Mouse (Mus musculus) intestine, embryonic 16.5 days (tissue): ENCODE measurements at regions not wholly inside any gene's neighbourhood (a gene's known extent, or its start where the extent isn't known, plus 50 kb on each side); places are given as distances from the start of the nearest gene placed in this dataset.

Experiments
- ATAC-seq: fragments of 200-750 bp; cut with Nextera tagmentation; 2 replicates; pipeline ENCODE4 v1.8.0; 2017; ENCODE audit warnings: moderate TSS enrichment, moderate library complexity
- H3K27ac ChIP-seq: fragments of 300-500 bp; sonication (generic); 2 replicates; pipeline ENCODE4 v1.5.1; 2014; ENCODE audit warnings: mild to moderate bottlenecking, low read length
- H3K27me3 ChIP-seq: fragments of 300-500 bp; sonication (generic); replicated peaks from 2 replicates; pipeline ENCODE4 v1.6.1; 2014; ENCODE audit warnings: low read length, control low read depth, mixed read lengths; ENCODE audit not compliant: control insufficient read depth, insufficient read depth
- H3K36me3 ChIP-seq: fragments of 300-500 bp; sonication (generic); 2 replicates; pipeline ENCODE4 v1.6.1; 2014; ENCODE audit warnings: low read length, control low read depth; ENCODE audit not compliant: control insufficient read depth, insufficient read depth
- H3K4me1 ChIP-seq: fragments of 300-500 bp; sonication (generic); 2 replicates; pipeline ENCODE4 v1.6.1; 2014; ENCODE audit warnings: low read length, control low read depth, mixed read lengths; ENCODE audit not compliant: control insufficient read depth, insufficient read depth
- H3K4me2 ChIP-seq: fragments of 300-500 bp; sonication (generic); 2 replicates; pipeline ENCODE4 v1.6.1; 2014; ENCODE audit warnings: low read depth, low read length, control low read depth
- H3K4me3 ChIP-seq: fragments of 300-500 bp; sonication (generic); 2 replicates; pipeline ENCODE4 v1.5.1; 2014; ENCODE audit warnings: mild to moderate bottlenecking, low read length
- H3K9ac ChIP-seq: fragments of 300-500 bp; sonication (generic); 2 replicates; pipeline ENCODE4 v1.6.1; 2014; ENCODE audit warnings: low read depth, low read length
- H3K9me3 ChIP-seq: fragments of 300-500 bp; sonication (generic); 2 replicates; pipeline ENCODE4 v1.6.1; 2016; ENCODE audit warnings: low read length, control low read depth; ENCODE audit not compliant: control insufficient read depth
- WGBS: fragments of 180-500 bp; shearing (Covaris S2); extraction: QIAGEN DNeasy Blood & Tissue Kit; methylation state at CpG from one replicate; pipeline ENCODE4 v1.1.7; 2014; 5-methylcytosine and 5-hydroxymethylcytosine counted together

DNA sequence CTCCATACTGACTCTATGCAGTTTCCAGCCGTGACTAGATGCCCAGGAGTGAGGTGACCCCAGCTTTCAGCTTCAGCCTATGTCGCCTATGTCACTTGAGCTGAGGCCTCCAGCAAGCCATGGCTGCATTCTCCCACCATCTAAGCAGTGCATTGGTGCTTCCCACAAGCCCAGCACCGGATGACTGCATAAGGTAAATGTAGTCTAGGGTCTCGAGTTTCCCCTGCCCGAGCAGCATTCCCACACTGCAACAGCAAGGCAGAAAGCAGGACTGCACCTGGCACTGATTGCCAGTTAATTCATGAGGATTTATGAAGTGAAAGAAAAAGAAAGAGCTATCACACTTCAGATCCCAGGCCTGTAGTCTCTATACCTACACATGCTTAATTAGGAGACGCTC is 119.5 kb downstream of the Nhlrc3 start:
- H3K27ac ChIP-seq: no peak overlapping the region
- no peaks in the 10 kb centered on the region for H3K36me3 ChIP-seq
- H3K4me1 ChIP-seq: no peaks in the 10 kb centered on the region
- no peak overlapping the region for H3K4me2 ChIP-seq
- H3K9me3 ChIP-seq: no peaks in the 10 kb centered on the region
- H3K4me3 ChIP-seq: no peak overlapping the region
- H3K27me3 ChIP-seq: no peaks in the 10 kb centered on the region
- 80% methylated on average over 6 of the region's 6 CpGs for WGBS
- ATAC-seq: no peak
- H3K9ac ChIP-seq: no peak overlapping the region

DNA sequence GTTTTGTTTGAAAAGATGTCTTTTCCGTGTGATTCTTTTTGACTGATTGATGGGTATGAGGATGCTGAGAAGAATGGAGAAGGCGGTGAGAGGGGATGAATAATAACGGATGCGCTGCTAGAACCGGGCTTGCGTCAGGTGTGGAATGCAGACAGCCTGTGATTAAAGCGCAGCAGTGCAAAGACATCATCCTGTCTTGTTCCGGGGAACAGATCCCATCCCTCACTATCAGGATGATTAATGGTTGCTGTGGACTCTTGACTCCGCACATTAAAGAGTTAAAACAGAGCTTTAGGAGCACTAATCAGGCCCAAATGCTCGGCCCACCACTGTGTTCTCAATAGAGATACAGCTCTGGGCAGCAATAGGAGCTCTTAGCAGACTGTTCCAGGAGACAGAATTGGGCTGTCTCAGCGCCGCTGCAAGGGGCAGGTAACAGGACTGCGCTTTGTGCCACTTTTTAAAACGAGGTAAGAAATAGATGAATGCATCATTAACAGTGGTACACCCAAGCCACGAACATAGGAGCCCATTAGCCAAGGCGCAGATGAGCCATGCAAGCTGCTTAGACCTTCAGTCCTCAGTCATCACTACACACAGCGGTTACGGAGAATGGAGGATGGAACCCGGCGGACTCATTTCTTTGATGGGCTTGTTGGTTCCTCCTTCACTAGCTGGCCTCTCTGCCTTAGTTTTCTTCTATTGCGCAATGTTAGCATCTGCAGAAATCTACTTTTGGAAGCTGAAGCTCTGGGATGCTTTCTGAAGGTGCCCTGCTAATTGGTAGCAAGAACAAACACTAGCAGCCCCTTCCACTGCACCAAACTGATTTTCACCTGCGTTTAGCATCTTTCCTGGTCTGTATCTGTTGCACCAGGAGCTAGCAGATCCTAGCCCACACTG is 121.6 kb downstream of the Nhlrc3 start:
- no peaks in the 10 kb centered on the region for H3K9me3 ChIP-seq
- H3K4me3 ChIP-seq: no peak overlapping the region
- ATAC-seq: no peak
- H3K27ac ChIP-seq: no peak overlapping the region
- H3K36me3 ChIP-seq: no peaks in the 10 kb centered on the region
- H3K4me2 ChIP-seq: no peak overlapping the region
- H3K9ac ChIP-seq: no peak overlapping the region
- H3K4me1 ChIP-seq: no peaks in the 10 kb centered on the region
- 65% methylated on average over 22 of the region's 22 CpGs for WGBS
- no peaks in the 10 kb centered on the region for H3K27me3 ChIP-seq

DNA sequence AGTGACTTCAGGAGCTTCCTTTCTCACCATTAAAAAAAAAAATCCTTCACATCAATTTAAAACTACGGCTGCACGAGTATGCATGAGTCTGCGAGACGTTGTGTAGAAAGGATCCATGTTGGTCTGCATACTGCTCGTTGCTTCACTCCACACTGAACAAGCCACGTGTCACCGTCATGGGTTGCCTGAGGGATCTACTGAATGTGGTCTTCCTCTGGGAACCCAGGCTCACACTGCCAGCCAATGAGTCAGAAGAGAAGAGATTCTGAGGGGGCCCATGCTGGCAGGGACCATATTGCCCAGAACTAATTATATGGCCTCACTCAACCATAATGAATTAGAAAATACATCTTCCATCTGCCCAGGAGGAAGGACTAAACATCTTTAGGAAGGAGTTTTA is 124.6 kb downstream of the Nhlrc3 start:
- no peaks in the 10 kb centered on the region for H3K9me3 ChIP-seq
- H3K9ac ChIP-seq: no peak overlapping the region
- no peak overlapping the region for H3K4me2 ChIP-seq
- H3K27ac ChIP-seq: no peak overlapping the region
- no peaks in the 10 kb centered on the region for H3K27me3 ChIP-seq
- no peaks in the 10 kb centered on the region for H3K36me3 ChIP-seq
- no peaks in the 10 kb centered on the region for H3K4me1 ChIP-seq
- ATAC-seq: no peak
- 89% methylated on average over 7 of the region's 7 CpGs for WGBS
- no peak overlapping the region for H3K4me3 ChIP-seq

- ATAC-seq: no peak
- peak overlapping the region; percentile 48; the same call in 1 of the 2 replicates for H3K9ac ChIP-seq
- no peaks in the 10 kb centered on the region for H3K27me3 ChIP-seq
- peak overlapping the region; percentile 19 for H3K4me2 ChIP-seq
- 32% methylated on average over 11 of the region's 11 CpGs for WGBS
- no peak overlapping the region for H3K27ac ChIP-seq
- no peaks in the 10 kb centered on the region for H3K4me1 ChIP-seq
- no peaks in the 10 kb centered on the region for H3K36me3 ChIP-seq
- no peak overlapping the region; the same call in 1 of the 2 replicates for H3K4me3 ChIP-seq
- H3K9me3 ChIP-seq: no peaks in the 10 kb centered on the region
These were observed 129.1 kb downstream of the Nhlrc3 start for GRCm38 (mm10) chr3:53334051-53334450.

- ATAC-seq: no peak
- Histone ChIP-seq H3K4me3 (no peak overlapping the region), H3K9me3 (no peaks in the 10 kb centered on the region), H3K9ac (no peak overlapping the region), H3K4me1 (no peaks in the 10 kb centered on the region), H3K27ac (no peak overlapping the region), H3K36me3 (no peaks in the 10 kb centered on the region), H3K4me2 (no peak overlapping the region), H3K27me3 (no peaks in the 10 kb centered on the region)
- 48% methylated on average over 3 of the region's 3 CpGs for WGBS
These were observed 133.6 kb downstream of the Nhlrc3 start for GRCm38 (mm10) chr3:53329528-53329927.

- Histone ChIP-seq H3K27me3 (no peaks in the 10 kb centered on the region), H3K4me2 (no peak overlapping the region), H3K27ac (no peak overlapping the region), H3K4me3 (no peak overlapping the region), H3K9ac (no peak overlapping the region), H3K9me3 (no peaks in the 10 kb centered on the region), H3K4me1 (no peaks in the 10 kb centered on the region), H3K36me3 (no peaks in the 10 kb centered on the region)
- ATAC-seq: no peak
- 71% methylated on average over 5 of the region's 5 CpGs for WGBS
These were observed 135.7 kb downstream of the Nhlrc3 start for GRCm38 (mm10) chr3:53327424-53327823.

DNA sequence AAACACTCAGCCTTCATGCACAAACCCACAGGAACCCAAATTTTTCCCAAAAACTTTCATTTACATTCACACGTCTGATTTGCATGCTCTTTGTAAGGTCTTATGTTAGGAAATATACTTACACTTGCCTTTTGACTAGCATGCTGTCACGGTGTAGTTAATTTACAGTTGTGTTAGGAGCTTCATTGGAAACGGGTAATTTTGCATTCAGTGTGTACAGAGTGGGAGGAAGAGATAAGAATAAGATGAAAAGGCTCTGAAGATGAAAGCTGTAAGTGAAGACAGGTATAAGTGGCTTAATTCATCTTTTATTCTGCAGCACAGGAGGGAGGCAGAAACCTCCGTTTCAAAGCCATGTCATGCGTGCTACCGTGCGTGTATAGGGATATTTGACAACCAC is 136.2 kb downstream of the Nhlrc3 start:
- Histone ChIP-seq H3K4me1 (no peaks in the 10 kb centered on the region), H3K27ac (no peak overlapping the region), H3K27me3 (no peaks in the 10 kb centered on the region), H3K4me3 (no peak overlapping the region), H3K4me2 (no peak overlapping the region), H3K9me3 (no peaks in the 10 kb centered on the region), H3K36me3 (no peaks in the 10 kb centered on the region), H3K9ac (no peak overlapping the region)
- WGBS: 72% methylated on average over 7 of the region's 7 CpGs
- ATAC-seq: no peak

DNA sequence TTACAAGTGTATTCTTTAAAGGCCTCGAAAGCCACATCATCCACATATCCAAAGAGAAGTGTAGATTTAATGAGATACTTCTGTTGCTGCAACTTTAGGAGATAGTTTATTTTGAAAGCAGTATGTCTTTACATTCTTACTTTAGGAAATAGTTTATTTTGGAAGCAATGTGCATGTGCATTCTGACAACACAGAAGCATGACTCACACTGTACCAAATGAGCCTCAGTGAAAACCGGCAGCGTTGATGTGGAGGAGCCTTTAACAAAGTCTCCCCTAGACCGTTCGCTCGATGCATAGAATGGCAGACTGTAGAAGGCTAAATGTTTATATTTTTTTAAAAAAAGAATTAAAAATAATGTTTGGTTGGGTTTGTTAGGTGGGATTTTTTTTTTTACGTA is 138.1 kb downstream of the Nhlrc3 start:
- no peak overlapping the region for H3K27ac ChIP-seq
- no peaks in the 10 kb centered on the region for H3K9me3 ChIP-seq
- no peak overlapping the region for H3K4me2 ChIP-seq
- no peaks in the 10 kb centered on the region for H3K27me3 ChIP-seq
- no peaks in the 10 kb centered on the region for H3K36me3 ChIP-seq
- H3K4me1 ChIP-seq: no peaks in the 10 kb centered on the region
- ATAC-seq: no peak
- H3K9ac ChIP-seq: no peak overlapping the region
- H3K4me3 ChIP-seq: no peak overlapping the region
- WGBS: 88% methylated on average over 7 of the region's 7 CpGs

DNA sequence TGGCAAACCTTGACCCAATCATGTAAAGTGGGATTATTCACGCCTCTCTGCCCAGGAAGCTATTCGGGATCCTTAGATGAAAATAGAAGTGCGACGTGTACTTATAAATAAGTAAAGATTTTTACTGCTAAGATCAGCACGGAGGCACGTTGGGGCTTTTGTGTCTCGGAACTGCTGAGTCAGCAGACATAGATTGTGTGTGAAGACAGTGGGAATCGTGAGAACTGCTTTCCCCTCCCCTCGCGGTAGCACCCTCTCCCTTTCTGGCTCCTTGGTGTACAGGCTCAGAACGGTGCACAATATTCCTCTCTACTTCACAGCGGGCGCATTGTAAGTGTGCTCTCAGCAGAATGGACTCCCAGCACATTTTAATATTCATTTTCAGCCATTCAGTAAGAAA is 138.7 kb downstream of the Nhlrc3 start:
- Histone ChIP-seq H3K9me3 (no peaks in the 10 kb centered on the region), H3K36me3 (no peaks in the 10 kb centered on the region), H3K9ac (no peak overlapping the region), H3K4me1 (no peaks in the 10 kb centered on the region), H3K4me3 (no peak overlapping the region), H3K4me2 (no peak overlapping the region), H3K27ac (no peak overlapping the region), H3K27me3 (no peaks in the 10 kb centered on the region)
- ATAC-seq: no peak
- WGBS: 77% methylated on average over 13 of the region's 13 CpGs

- H3K4me2 ChIP-seq: no peak overlapping the region
These were observed 147.7 kb downstream of the Nhlrc3 start for GRCm38 (mm10) chr3:53315449-53315848.

More at GRCm38 (mm10) chr3:53315449-53315848, 147.7 kb downstream of the Nhlrc3 start:
- Histone ChIP-seq H3K27me3 (no peaks in the 10 kb centered on the region), H3K9me3 (no peaks in the 10 kb centered on the region), H3K4me1 (no peaks in the 10 kb centered on the region), H3K36me3 (no peaks in the 10 kb centered on the region), H3K4me3 (no peak overlapping the region), H3K9ac (no peak overlapping the region), H3K27ac (no peak overlapping the region)
- WGBS: 71% methylated on average over 2 of the region's 2 CpGs
- no peak for ATAC-seq
